Mouse (Mus musculus): ENCODE results near the gene Lmln.
"Not testable (repeated sequence)": the region's sequence is repeated elsewhere in the genome, so short reads cannot be mapped to it uniquely, and the experiment has no call there.

Lmln gene

GRCm38 (mm10) chr16:33141758-33142280, 79.5 kb downstream of the Lmln start:
- DNase-seq = no peak

- no peak for DNase-seq
These were observed 81.1 kb downstream of the Lmln start for GRCm38 (mm10) chr16:33143452-33143851.

- DNase-seq = no peak
These were observed 83.9 kb downstream of the Lmln start for GRCm38 (mm10) chr16:33146185-33146584.

- DNase-seq = no peak
These were observed 85.8 kb downstream of the Lmln start for GRCm38 (mm10) chr16:33148135-33148534.

GRCm38 (mm10) chr16:33150875-33151274, 88.6 kb downstream of the Lmln start:
- not testable (repeated sequence) for DNase-seq

GRCm38 (mm10) chr16:33151558-33151957, 89.2 kb downstream of the Lmln start:
- DNase-seq = no peak

GRCm38 (mm10) chr16:33154992-33155391, 92.7 kb downstream of the Lmln start:
- peak; percentile 26 for DNase-seq

- DNase-seq = no peak
These were observed 95.7 kb downstream of the Lmln start for GRCm38 (mm10) chr16:33158006-33158405.

GRCm38 (mm10) chr16:33158590-33159071, 96.3 kb downstream of the Lmln start:
- no peak for DNase-seq

GRCm38 (mm10) chr16:33159363-33159762, 97.0 kb downstream of the Lmln start:
- DNase-seq = no peak

GRCm38 (mm10) chr16:33163330-33164090, 101.2 kb downstream of the Lmln start:
- DNase-seq = no peak

- DNase-seq = peak; percentile 46
These were observed 104.0 kb downstream of the Lmln start for GRCm38 (mm10) chr16:33166284-33166683.

- DNase-seq = no peak
These were observed 105.2 kb downstream of the Lmln start for GRCm38 (mm10) chr16:33167537-33167936.

GRCm38 (mm10) chr16:33169471-33170034, 107.2 kb downstream of the Lmln start:
- DNase-seq = no peak

GRCm38 (mm10) chr16:33170716-33171587, 108.6 kb downstream of the Lmln start:
- peak; percentile 70 for DNase-seq

- no peak for DNase-seq
These were observed 109.5 kb downstream of the Lmln start for GRCm38 (mm10) chr16:33171800-33172199.

- DNase-seq = no peak
These were observed 110.8 kb downstream of the Lmln start for GRCm38 (mm10) chr16:33173151-33173550.

GRCm38 (mm10) chr16:33174695-33175094, 112.4 kb downstream of the Lmln start:
- DNase-seq = no peak

GRCm38 (mm10) chr16:33176831-33177230, 114.5 kb downstream of the Lmln start:
- not testable (repeated sequence) for DNase-seq

All from kidney, adult 18-20 months (tissue).